Mouse (Mus musculus): ENCODE measurements at regions not wholly inside any gene's neighbourhood (a gene's known extent, or its start where the extent isn't known, plus 50 kb on each side); places are given as distances from the start of the nearest gene placed in this dataset.

DNA sequence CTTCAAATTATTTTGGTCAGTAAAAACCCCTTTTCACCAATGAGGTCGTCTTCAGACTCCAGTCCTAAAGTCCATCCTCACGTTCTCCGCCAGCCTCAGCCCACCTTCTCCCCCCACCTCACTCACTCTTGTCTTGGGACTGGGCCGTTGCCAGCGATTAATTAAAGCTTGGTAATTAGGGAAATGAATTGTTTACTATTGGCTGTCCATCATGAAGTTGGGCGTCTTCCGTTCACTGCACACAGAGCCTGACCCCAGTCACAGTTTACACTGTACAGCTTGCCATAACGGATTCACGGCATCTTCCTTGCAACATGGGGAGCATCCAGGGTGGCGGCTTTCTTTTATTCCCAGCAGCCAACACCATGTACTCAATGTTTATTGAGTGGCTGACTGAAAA is 155.4 kb upstream of the Map1b start:
- no peak for TF ChIP-seq CTCF (IDR thresholded peaks at IDR 0.05; ENCODE audit: borderline replicate concordance, extremely low read depth, insufficient read depth, insufficient read length)
- TF ChIP-seq POLR2A (IDR thresholded peaks at IDR 0.05; ENCODE audit: borderline replicate concordance, extremely low read depth, insufficient read depth, insufficient read length, poor library complexity, severe bottlenecking): no peak

All from brain, embryonic 14.5 days (tissue).